Mouse (Mus musculus): ENCODE data around the gene Gm27027. TPM values are rescaled to one million over a fixed set of nuclear protein-coding genes. Genes with fewer than 3 reads are reported as not detected.
A peak's percentile ranks its signal among the peaks of the same experiment; 100 is the strongest.

Gene Gm27027
- total RNA-seq, 2 experiments from 2014 or later: not detected

DNA sequence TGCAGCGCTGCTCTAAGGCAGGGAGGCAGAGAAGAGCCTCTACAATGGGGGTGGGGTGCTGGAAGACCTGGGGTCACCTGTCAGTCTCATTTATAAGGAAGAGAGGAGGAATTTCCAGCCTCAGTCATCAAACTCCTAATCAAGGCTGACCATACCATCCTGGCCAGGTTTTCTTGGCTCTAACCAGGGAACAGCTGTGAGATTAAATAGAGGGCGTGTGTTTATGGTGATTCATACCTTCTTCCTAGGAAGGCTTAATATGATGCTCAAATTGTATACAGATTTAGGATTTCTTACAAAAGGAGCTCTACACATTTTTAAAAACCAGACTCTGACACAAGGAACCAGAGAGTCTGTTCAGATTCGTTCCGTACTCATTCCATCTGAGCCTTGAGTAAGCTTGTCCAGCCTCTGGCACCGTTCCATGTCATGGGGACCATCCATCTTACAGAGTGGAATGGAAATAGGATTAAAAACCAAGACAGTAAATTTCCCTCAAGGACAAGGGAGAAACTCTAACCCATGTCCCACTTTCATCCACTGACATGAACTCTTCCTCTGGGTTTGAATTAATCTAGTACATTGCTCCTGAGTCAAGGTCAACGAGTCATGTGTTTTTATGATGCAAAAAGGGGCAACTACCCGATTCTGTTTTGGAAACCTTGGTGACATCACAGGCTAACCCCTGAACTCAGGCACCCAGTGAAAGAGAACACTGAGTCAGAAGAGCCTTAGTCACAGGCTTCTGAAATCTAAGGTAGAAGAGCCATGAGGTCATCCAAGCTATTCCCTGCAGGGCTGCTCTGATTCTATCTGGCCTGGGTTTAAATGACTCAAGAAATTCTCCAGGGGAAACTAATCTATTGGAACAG is 16.7 kb downstream of the Gm27027 start:
- no peak for DNase-seq
- intact Hi-C loops (cut with DNase I): no loop called here

DNA sequence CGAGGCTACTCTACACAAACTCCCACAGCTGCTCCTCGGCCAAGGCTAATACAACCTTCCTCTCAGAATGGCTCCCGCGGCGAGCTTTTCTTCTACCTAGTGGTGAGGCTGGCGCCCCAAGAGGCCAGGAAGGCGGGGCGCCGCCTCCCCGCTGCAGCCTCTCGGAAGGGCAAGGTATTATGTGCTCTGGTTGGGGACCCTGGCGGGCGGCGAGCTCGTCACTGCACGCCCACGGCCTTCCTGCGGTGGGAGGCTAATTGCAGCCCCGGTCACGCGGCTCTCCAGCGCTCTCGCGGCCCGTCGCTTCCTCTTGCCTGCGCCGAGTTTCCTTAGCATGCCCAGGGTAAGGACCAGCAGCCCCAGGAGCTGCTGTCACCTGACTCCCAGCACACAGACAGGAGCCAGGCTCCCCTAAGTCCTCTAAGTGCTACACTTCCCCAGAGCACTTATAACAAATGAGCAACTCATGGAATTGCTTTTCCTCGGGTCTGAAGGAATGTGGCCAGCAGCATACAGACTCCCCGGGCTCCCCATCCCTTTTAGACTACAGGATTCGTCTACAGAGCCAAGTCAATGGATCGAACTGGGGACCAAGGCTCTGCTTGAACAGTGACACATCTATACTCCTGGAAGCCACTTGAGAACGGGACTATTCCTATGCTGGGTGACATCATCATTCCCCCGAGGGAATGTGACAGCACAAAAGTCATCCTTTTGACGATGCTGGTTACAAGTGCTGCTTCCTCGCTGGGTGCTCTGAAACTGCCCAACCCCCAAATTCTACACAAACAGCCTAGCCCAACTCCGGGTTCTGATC is 19.5 kb downstream of the Gm27027 start:
- intact Hi-C loops (cut with DNase I): no loop called here
- DNase-seq: peak; percentile 59 to 64

DNA sequence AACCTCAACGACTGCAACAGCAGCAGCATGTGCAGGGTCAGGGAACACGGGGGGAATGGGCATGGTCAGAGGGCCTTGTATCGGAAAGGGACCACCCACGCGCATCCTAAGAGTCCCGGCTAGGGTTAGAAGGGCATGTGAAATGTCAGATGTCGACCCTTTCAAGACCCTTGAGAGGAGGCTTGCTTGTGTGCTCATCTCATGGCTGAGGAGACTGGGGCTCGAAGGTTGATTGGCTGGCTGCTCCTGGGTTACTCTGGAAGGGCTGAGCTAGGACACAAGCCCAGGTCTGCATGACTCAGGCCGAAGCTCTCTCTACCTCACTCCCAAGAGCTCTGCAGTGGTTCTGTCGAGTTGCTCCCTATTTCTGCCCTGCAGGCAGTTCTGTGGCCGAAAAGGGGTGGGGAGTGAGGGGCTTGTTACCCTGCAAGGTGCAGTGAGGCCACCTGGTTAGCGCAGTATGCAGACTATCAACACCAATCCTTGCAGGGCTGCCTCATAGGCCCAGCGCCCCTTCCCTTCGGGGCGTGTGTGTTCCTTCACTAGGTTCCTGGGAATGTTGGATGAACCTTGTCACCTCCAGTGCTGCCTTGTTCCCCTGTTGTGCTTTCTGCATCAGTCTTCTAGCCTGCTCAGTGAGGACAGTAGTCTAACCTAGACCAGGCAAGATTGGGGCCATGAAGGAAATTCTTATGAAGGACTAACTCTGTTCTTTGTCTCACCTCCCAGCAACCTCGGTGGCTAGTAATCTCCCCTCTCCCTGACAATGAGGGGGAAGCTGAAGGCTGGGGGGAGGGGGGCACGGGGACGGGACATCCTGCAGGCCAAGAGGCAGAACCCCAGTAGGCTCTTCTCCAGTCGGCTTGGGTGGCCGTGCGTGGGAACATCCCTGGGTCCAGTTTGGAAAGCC is 20.4 kb downstream of the Gm27027 start:
- DNase-seq: no peak
- intact Hi-C loops (cut with DNase I): no loop called here

DNA sequence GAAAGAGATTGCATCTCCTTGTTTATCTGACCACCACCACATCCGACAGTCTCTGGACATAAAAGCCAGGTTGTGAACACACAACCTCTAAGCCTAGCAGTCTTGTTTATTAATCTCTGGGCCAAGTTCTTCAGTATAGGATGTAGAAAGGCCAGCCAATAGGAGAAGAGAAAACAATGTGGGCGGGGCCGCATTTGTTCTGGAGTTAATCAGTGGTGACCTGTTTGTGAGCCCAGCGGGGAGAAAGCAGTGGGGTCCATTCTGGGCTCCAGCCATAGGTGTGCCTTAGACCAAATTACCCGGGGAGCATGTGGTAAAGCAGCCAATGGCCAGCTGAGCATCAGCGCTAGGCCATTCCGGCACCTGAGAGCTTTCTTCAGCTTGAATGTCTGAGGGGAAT is 21.1 kb downstream of the Gm27027 start:
- no peak for DNase-seq
- intact Hi-C loops (cut with DNase I): no loop called here

- DNase-seq: no peak
- intact Hi-C loops (cut with DNase I): no loop called here
These were observed 24.5 kb downstream of the Gm27027 start for GRCm38 (mm10) chr2:93971647-93972046.

DNA sequence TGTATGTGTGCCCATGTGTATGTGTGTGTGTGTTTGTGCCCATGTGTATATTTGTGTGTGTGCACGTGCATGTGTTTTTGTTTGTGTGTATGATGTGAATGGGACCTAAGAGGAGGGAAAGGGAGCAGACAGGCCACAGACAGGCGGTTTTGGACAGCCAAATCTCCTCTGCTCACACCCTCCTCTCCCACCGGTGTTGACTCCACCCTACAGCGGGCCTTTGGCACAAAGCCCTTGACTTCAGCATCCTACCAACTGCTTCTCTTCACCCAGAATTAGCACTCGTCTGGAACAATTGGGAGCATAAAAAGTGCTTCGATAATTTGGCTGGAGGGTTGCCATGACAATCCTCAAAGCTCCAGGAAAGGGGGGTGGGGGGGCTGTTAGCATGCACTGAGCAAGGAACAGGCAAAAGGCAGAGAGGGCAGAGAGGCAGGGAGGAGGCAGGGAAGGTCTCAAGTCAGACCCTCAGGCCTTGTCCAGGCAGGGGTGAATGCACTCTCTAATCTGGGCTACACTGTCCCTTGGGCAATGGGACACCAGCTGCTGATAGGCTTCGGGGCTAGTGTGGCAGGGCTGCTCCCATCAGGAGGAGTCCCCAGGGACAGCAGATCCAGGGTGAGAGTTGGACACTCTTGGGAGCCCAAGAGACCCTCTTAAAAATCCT is 31.5 kb downstream of the Gm27027 start:
- DNase-seq: peak in 1 of 2 experiments; percentile 35
- intact Hi-C loops (cut with DNase I): no loop called here

DNA sequence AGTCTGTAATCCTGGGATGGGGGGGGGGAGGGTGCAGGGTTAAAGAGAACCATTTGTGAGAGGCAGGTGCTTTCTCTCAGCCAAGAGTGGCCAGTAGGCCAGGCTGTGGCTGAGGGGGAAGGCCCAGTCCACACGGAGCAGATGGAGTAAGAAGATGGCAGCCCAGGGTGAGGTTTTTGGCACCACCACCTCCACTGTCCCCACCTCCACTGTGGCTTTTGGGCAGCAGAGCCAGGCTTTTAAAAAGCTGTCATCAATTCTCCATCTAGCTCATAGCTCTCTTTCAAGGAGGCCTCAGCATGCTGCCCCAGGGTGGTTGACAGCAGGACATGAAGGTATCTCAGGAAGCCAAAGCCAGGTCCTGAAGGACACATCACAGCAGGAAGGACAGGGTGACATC is 32.4 kb downstream of the Gm27027 start:
- intact Hi-C loops (cut with DNase I): no loop called here
- DNase-seq: no peak

- intact Hi-C loops (cut with DNase I): no loop called here
- DNase-seq: peak in 1 of 2 experiments; percentile 42
These were observed 34.4 kb downstream of the Gm27027 start for GRCm38 (mm10) chr2:93961716-93962115.

- no peak for DNase-seq
- intact Hi-C loops (cut with DNase I): loop anchor here (5.0 kb wide), 1 partner anchor 87 kb away; no protein-coding TSS in a partner anchor
These were observed 36.8 kb downstream of the Gm27027 start for GRCm38 (mm10) chr2:93959346-93959745.

DNA sequence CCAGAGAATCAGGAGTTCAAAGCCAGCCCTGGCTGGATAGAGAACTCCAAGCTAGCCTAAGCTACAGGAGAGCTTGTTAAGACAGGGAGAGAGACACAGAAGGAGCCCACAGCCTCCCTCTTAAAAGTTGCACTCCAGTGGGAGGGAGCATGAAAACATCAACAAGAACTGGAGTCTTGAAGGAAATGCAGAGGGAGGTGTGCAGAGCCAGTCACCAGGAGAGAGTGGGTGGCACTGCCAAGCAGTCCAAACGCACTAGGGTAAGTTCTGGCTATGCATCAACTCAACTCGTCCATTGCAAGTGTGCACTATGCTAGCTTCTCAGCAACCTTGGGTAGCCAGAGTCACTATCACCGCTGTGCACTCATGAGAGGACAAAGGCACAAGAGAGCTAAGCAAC is 37.9 kb downstream of the Gm27027 start:
- DNase-seq: no peak
- intact Hi-C loops (cut with DNase I): loop anchor here (5.0 kb wide), 1 partner anchor 86 kb away; no protein-coding TSS in a partner anchor

DNA sequence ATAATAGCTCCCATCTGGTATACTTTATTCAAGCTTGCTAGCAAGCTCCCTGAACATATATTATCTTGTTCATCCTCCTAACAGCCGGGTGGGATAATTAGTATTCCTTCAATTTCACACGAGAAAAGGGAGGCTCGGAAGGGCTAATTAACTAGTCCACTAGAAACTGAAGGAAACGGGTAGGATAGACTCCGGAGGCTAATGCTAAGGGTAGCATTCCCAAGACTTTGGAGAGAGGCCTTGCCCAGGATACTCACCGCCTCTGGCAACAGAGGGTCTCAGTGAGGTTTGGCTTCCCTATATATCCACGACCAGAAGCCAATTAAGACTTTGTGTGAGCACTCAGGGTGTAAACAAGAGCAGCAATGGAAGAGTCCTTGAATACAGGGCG is 38.4 kb downstream of the Gm27027 start:
- DNase-seq: no peak
- intact Hi-C loops (cut with DNase I): loop anchor here (5.0 kb wide), 1 partner anchor 85 kb away; no protein-coding TSS in a partner anchor

DNA sequence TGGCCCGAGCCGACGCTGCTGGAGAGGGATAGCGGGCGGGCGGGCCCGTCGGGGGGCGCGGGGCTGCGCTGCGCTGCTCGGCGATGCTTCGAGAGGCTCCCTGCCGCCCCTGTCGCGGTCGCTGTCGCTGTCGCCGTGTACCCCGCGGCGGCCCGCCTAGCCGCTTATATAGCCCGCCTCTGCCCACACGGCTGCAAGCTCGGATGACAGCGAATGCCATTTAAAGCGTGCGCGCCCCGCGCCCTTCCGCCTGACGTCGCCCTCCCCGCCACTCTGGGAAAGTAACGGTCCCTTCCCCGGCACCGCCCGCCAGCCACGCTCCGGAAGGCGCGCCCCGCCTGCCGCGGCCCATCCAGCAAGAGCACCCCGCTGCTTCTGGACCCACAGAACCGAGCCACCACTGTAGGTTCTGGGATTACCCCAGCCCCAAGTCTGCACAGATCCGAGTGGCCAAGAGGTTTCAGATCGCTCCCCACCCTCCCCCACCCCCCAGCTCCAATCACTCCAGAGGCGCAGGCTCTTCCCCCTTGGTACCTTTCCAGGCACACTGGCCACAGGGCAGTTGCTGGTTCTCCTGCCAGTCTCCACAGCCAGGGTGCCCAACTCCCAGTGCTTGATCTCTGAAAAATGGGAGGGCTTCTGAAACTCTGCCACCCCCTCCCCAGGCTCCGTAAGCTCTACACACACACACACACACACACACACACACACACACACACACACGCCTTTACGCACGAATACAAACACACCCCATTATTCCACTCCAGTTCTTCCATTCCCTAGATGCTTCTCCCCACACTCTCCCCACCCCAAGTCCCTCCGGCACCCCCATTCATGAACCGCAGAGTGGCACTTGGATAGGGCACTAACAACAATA is 39.0 kb downstream of the Gm27027 start, which contains the start of gene Gm13889:
TSS of gene Gm13889 (minus strand) at position 294 of the 877 bp plus-strand sequence.
- intact Hi-C loops (cut with DNase I): loop anchor here (5.0 kb wide), 1 partner anchor 85 kb away; no protein-coding TSS in a partner anchor
- DNase-seq: peak; percentile 78

DNA sequence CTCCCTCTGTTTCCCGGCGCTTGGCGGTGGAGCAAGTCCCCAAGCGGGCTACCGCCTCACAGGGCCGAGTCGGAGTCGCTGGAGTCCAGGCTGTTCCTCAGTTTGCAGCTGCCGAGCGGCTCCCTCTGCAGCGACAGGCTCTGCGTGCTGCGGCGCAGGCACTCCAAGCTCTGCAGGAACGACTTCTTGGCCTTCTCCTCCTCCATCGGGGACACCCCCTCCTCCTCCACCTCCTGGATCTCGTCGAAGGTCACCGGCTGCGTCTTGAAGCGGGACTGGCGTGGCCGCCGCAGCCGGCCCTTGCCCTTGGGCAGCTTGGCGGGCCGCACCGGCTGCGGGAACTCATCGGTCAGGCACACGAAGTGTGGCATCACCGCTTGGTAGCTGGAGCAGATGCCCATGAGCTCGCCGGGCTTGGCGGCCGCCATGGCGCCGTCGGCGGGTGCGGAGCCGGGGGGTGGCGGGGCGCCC is 39.8 kb downstream of the Gm27027 start:
- intact Hi-C loops (cut with DNase I): loop anchor here (5.0 kb wide), 1 partner anchor 84 kb away; no protein-coding TSS in a partner anchor

GRCm38 (mm10) chr2:93955886-93956285 is 40.3 kb downstream of the Gm27027 start:
- no peak for DNase-seq
- intact Hi-C loops (cut with DNase I): loop anchor here (2.0 to 5.0 kb wide), 2 partner anchors 47 to 84 kb away; no protein-coding TSS in a partner anchor

More for the DNA sequence above, 39.8 kb downstream of the Gm27027 start:
- peak; percentile 57 to 61 for DNase-seq

DNA sequence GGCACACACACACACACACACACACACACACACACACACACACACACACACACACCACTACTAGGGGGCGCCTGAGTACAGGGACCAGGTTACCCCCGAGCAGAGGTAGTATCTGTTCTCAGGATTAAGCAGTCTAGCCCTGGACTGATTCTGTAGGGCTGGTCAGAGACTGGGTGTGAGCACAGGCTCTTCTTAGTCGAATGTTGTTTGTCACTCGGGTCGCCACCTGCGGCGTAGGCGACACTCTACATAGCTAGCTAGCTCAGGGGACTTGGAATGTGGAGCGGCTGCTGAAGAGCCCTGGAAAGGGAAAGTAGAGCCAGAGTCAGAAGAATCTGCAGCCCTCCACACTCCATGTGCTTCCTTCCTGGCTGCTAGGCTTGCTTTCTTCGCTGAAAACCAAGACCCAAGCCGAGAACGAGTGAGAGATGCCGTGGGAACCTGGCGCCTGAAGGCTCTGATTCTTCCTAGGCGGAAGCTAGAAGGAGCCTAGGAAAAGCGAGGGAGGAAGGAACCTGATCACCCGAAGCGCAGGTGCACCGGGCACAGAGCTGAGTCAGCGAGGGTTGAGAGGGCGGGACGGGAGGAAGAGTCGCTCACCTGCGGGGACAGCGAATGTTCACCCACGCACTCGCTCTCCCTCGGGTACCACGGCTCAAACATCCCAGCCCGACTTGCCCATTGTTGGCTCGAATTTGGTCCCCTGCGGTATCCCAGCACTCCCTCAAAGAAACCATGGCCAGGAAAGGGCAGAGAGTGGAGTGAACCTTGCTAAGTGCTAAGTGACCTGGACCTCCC is 41.2 kb downstream of the Gm27027 start:
- intact Hi-C loops (cut with DNase I): loop anchor here (2.0 to 5.0 kb wide), 3 partner anchors 48 to 83 kb away; no protein-coding TSS in a partner anchor
- DNase-seq: no peak

- no peak for DNase-seq
- intact Hi-C loops (cut with DNase I): loop anchor here (2.0 to 5.0 kb wide), 2 partner anchors 46 to 49 kb away; no protein-coding TSS in a partner anchor
These were observed 42.4 kb downstream of the Gm27027 start for GRCm38 (mm10) chr2:93953726-93954125.

DNA sequence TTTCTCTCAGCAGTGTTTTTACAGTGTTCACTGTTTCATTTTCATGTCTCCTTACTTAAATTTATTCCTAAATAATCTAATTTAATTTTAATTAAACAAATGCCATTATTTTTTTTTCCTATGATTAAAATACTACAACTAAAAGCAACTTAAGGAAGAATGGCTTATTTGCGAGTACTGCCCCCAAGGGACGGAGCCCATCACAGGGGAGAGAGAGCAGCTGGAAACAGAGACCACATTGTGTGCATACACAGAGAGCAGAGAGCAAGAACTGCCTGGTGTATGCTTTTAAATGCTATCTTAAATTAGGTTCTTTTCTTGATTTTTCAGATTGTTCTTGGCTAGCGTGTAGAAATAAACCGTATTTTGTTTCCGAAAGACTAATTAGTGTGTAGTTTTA is 49.2 kb downstream of the Gm27027 start:
- no peak for DNase-seq
- intact Hi-C loops (cut with DNase I): no loop called here

Measured in heart, postnatal 14 days (tissue).